Mouse (Mus musculus): ENCODE data around the gene Sars2.

Gene Sars2

GRCm38 (mm10) chr7:28727649-28728340 lies 14.0 kb upstream of the Sars2 start:
- DNase-seq: no peak

GRCm38 (mm10) chr7:28732341-28733142 lies 9.2 kb upstream of the Sars2 start:
- peak; percentile 26 to 60 for DNase-seq

GRCm38 (mm10) chr7:28733211-28733610 lies 8.6 kb upstream of the Sars2 start:
- DNase-seq: no peak

- no peak for DNase-seq
These were observed 6.1 kb upstream of the Sars2 start for GRCm38 (mm10) chr7:28735701-28736100.

- DNase-seq: no peak
These were observed 2.0 kb upstream of the Sars2 start for GRCm38 (mm10) chr7:28739829-28740228.

GRCm38 (mm10) chr7:28740949-28741348 lies 843 bp upstream of the Sars2 start:
- no peak for DNase-seq

GRCm38 (mm10) chr7:28741368-28741708 lies 454 bp upstream of the Sars2 start:
- DNase-seq: no peak

GRCm38 (mm10) chr7:28749935-28750334 lies 8.1 kb downstream of the Sars2 start:
- no peak for DNase-seq

- no peak for DNase-seq
These were observed 14.3 kb downstream of the Sars2 start, which contains the start of gene Ccer2 for GRCm38 (mm10) chr7:28756079-28756478. Gene Ccer2 (plus strand): TSS chr7:28756174.

- no peak for DNase-seq
These were observed 16.8 kb downstream of the Sars2 start for GRCm38 (mm10) chr7:28758623-28759022.

GRCm38 (mm10) chr7:28761907-28762306 lies 20.1 kb downstream of the Sars2 start:
- DNase-seq: no peak

- DNase-seq: no peak
These were observed 23.4 kb downstream of the Sars2 start for GRCm38 (mm10) chr7:28765211-28765610.

- peak; percentile 94 to 98 for DNase-seq
These were observed 24.5 kb downstream of the Sars2 start, which contains the start of gene Sirt2 for GRCm38 (mm10) chr7:28766173-28766879. Gene Sirt2 (plus strand): TSS chr7:28766735.

- no peak for DNase-seq
These were observed 25.1 kb downstream of the Sars2 start for GRCm38 (mm10) chr7:28766910-28767309.

GRCm38 (mm10) chr7:28767462-28767965 lies 25.7 kb downstream of the Sars2 start, which contains the start of gene Nfkbib:
Gene Nfkbib (minus strand): TSS chr7:28767512.
- no peak for DNase-seq

GRCm38 (mm10) chr7:28769414-28769958 lies 27.7 kb downstream of the Sars2 start:
- no peak for DNase-seq

- DNase-seq: no peak
These were observed 28.5 kb downstream of the Sars2 start for GRCm38 (mm10) chr7:28770309-28770708.

- no peak for DNase-seq
These were observed 30.1 kb downstream of the Sars2 start for GRCm38 (mm10) chr7:28771867-28772266.

- DNase-seq: no peak
These were observed 31.4 kb downstream of the Sars2 start for GRCm38 (mm10) chr7:28773163-28773562.

- no peak for DNase-seq
These were observed 32.4 kb downstream of the Sars2 start for GRCm38 (mm10) chr7:28774164-28774563.

- DNase-seq: no peak
These were observed 33.3 kb downstream of the Sars2 start for GRCm38 (mm10) chr7:28775129-28775528.

- DNase-seq: no peak
These were observed 37.0 kb downstream of the Sars2 start for GRCm38 (mm10) chr7:28778825-28779224.

Data from thymus, adult 18-20 months (tissue).